8 mouse cellular contexts compared by ENCODE assay signal in the genomic region with DNA sequence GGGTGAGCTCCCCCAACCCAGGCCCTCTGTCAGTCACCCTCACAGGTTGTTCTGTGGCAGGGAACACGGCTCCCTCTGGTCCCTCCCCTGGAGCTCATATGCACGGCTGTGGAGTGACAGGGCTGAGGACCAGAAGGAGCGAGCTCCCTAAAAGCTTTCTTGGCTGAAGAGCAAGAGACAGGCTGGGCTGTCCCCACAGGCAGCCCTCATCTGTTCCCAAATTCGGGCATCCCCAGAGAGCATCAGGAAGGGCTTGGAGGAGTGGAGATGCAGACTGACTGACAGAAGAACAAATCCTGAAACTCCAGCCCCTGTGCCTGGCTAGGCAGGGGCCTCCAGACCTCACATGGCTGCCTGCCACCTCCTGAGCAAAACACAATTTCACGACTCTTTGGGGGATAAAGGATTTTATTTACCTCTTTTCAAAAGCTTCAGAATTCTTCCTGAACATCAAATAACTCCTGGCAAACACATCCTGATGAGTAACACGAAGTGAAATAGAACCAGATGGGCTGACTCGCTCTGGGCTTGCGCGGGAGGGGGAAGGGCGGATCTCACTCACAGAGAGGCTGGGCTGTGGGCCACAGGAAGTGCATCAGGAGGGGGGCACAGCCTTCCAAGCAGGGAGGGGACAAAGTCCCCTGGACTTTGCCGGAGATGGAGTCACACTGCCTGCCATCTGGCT.
A peak's percentile ranks its signal among the peaks of the same experiment; 100 is the strongest.
DNase-seq lines count a peak whose midpoint lies in the region; ATAC-seq and TF ChIP-seq lines count a peak whose summit lies in the region.

No protein-coding gene starts in this region.

- peak overlapping the region; percentile 15 for H3K4me2 ChIP-seq in forebrain, embryonic 12.5 days
- H3K4me2 ChIP-seq in heart, embryonic 14.5 days (ENCODE audit: low read length): peak overlapping the region; percentile 49
- peak overlapping the region; percentile 30; the same call in 1 of the 2 replicates for H3K4me2 ChIP-seq in kidney, postnatal 0 days (ENCODE audit: low read length)
- peak overlapping the region; percentile 40 for H3K4me2 ChIP-seq in limb, embryonic 14.5 days (replicated peaks; ENCODE audit: low read depth, low read length, severe bottlenecking)
- H3K4me2 ChIP-seq in midbrain, postnatal 0 days (ENCODE audit: low read depth, low read length, poor library complexity, severe bottlenecking): peak overlapping the region; percentile 10; the same call in 1 of the 2 replicates

- no peaks in the 10 kb centered on the region for H3K36me3 ChIP-seq in forebrain, embryonic 12.5 days (replicated peaks)
- H3K36me3 ChIP-seq in heart, embryonic 14.5 days (ENCODE audit: control insufficient read depth, insufficient read depth, low read length): no peaks in the 10 kb centered on the region
- no peaks in the 10 kb centered on the region for H3K36me3 ChIP-seq in kidney, postnatal 0 days (ENCODE audit: insufficient read depth, low read length)
- H3K36me3 ChIP-seq in limb, embryonic 14.5 days (ENCODE audit: control insufficient read depth, insufficient read depth, low read length): no peaks in the 10 kb centered on the region
- H3K36me3 ChIP-seq in midbrain, postnatal 0 days (ENCODE audit: insufficient read depth, low read length): no peaks in the 10 kb centered on the region

- TF ChIP-seq POLR2A in limb, embryonic 14.5 days (IDR thresholded peaks at IDR 0.05; ENCODE audit: borderline replicate concordance, extremely low read depth, insufficient read depth, insufficient read length): no peak

- 12% methylated on average over 11 of the region's 11 CpGs for WGBS in forebrain, embryonic 12.5 days
- WGBS in heart, embryonic 14.5 days: 15% methylated on average over 11 of the region's 11 CpGs
- 9% methylated on average over 11 of the region's 11 CpGs for WGBS in kidney, postnatal 0 days
- 6% methylated on average over 11 of the region's 11 CpGs for WGBS in limb, embryonic 14.5 days
- WGBS in midbrain, postnatal 0 days: 5% methylated on average over 11 of the region's 11 CpGs

- ATAC-seq in cerebellum, adult (ENCODE audit: insufficient number of reproducible peaks, low FRiP score, low TSS enrichment): peak; percentile 67
- peak; percentile 84 for ATAC-seq in forebrain, embryonic 12.5 days (ENCODE audit: low FRiP score)
- peak; percentile 81 for ATAC-seq in heart, embryonic 14.5 days (ENCODE audit: insufficient number of reproducible peaks, insufficient read depth, low FRiP score, low read depth)
- peak; percentile 90 for ATAC-seq in kidney, postnatal 0 days (replicated peaks; ENCODE audit: low FRiP score, low read depth)
- peak; percentile 95 for ATAC-seq in limb, embryonic 14.5 days (ENCODE audit: low FRiP score, low read depth)
- ATAC-seq in midbrain, postnatal 0 days (ENCODE audit: low FRiP score): peak; percentile 90

- H3K4me3 ChIP-seq in forebrain, embryonic 12.5 days (replicated peaks): no peak overlapping the region
- no peak overlapping the region for H3K4me3 ChIP-seq in heart, embryonic 14.5 days (ENCODE audit: control insufficient read depth in 1 of 2, insufficient read depth in 1 of 2, low read depth in 1 of 2, low read length in 2 of 2)
- no peak overlapping the region for H3K4me3 ChIP-seq in kidney, postnatal 0 days (replicated peaks; ENCODE audit: low read depth, low read length)
- H3K4me3 ChIP-seq in limb, embryonic 14.5 days (replicated peaks; ENCODE audit: low read length): 0 out of 2 replicates have a peak overlapping the region, but pooled peaks have one; percentile 10
- no peak overlapping the region for H3K4me3 ChIP-seq in midbrain, postnatal 0 days (ENCODE audit: low read depth, low read length)

- peaks cover 66% of the 10 kb centered on the region for H3K4me1 ChIP-seq in forebrain, embryonic 12.5 days
- H3K4me1 ChIP-seq in heart, embryonic 14.5 days (ENCODE audit: control insufficient read depth in 2 of 2, insufficient read depth in 2 of 2, low read length in 2 of 2): peaks cover 20 to 25% of the 10 kb centered on the region in 2 experiments
- H3K4me1 ChIP-seq in kidney, postnatal 0 days (replicated peaks; ENCODE audit: insufficient read depth, low read length): peaks cover 29% of the 10 kb centered on the region
- H3K4me1 ChIP-seq in limb, embryonic 14.5 days (ENCODE audit: control insufficient read depth, insufficient read depth, low read length): peaks cover 47% of the 10 kb centered on the region
- peaks cover 16% of the 10 kb centered on the region for H3K4me1 ChIP-seq in midbrain, postnatal 0 days (ENCODE audit: insufficient read depth, low read length)

- DNase-seq in kidney, postnatal 0 days (ENCODE audit: low spot score): peak; percentile 95
- DNase-seq in limb, embryonic 14.5 days (ENCODE audit: low spot score): peak; percentile 95
- DNase-seq in midbrain, postnatal 0 days (ENCODE audit: low spot score): peak; percentile 82
- DNase-seq in testis, postnatal 14 days (ENCODE audit: low spot score): peak; percentile 39
- DNase-seq in spleen, postnatal 14 days (ENCODE audit: low spot score in 2 of 2): no peak

- peak overlapping the region; percentile 88 for H3K27ac ChIP-seq in forebrain, embryonic 12.5 days
- peak overlapping the region; percentile 46 to 75 for H3K27ac ChIP-seq in heart, embryonic 14.5 days (replicated peaks in 1 of 2; ENCODE audit: control insufficient read depth in 1 of 2, insufficient read depth in 1 of 2, low read depth in 2 of 2, low read length in 2 of 2)
- H3K27ac ChIP-seq in kidney, postnatal 0 days: peak overlapping the region; percentile 85
- peak overlapping the region; percentile 89 for H3K27ac ChIP-seq in limb, embryonic 14.5 days (replicated peaks; ENCODE audit: low read depth, low read length)
- H3K27ac ChIP-seq in midbrain, postnatal 0 days (ENCODE audit: low read depth, low read length): peak overlapping the region; percentile 74

- no peak for TF ChIP-seq CTCF in kidney, postnatal 0 days (IDR thresholded peaks at IDR 0.05; ENCODE audit: low read depth)
- TF ChIP-seq CTCF in midbrain, postnatal 0 days (IDR thresholded peaks at IDR 0.05): no peak

- H3K27me3 ChIP-seq in forebrain, embryonic 12.5 days: peaks cover 4% of the 10 kb centered on the region; the same call in 1 of the 2 replicates
- no peaks in the 10 kb centered on the region for H3K27me3 ChIP-seq in heart, embryonic 14.5 days (ENCODE audit: control insufficient read depth, insufficient read depth, low read length)
- no peaks in the 10 kb centered on the region for H3K27me3 ChIP-seq in kidney, postnatal 0 days (ENCODE audit: insufficient read depth, low read length)
- H3K27me3 ChIP-seq in limb, embryonic 14.5 days (ENCODE audit: control insufficient read depth, insufficient read depth, low read length): no peaks in the 10 kb centered on the region
- H3K27me3 ChIP-seq in midbrain, postnatal 0 days (ENCODE audit: insufficient read depth, low read length): no peaks in the 10 kb centered on the region

- H3K9ac ChIP-seq in forebrain, embryonic 12.5 days: peak overlapping the region; percentile 5; the same call in 1 of the 2 replicates
- H3K9ac ChIP-seq in heart, embryonic 14.5 days (ENCODE audit: low read length): peak overlapping the region; percentile 45
- H3K9ac ChIP-seq in kidney, postnatal 0 days (ENCODE audit: low read depth, low read length): peak overlapping the region; percentile 47; the same call in 1 of the 2 replicates
- 0 out of 2 replicates have a peak overlapping the region, but pooled peaks have one; percentile 8 for H3K9ac ChIP-seq in limb, embryonic 14.5 days (ENCODE audit: low read depth, low read length, severe bottlenecking)
- H3K9ac ChIP-seq in midbrain, postnatal 0 days (replicated peaks; ENCODE audit: low read length, poor library complexity, severe bottlenecking): no peak overlapping the region

- no peaks in the 10 kb centered on the region for H3K9me3 ChIP-seq in forebrain, embryonic 12.5 days
- H3K9me3 ChIP-seq in heart, embryonic 14.5 days (ENCODE audit: control insufficient read depth, low read length): no peaks in the 10 kb centered on the region
- no peaks in the 10 kb centered on the region for H3K9me3 ChIP-seq in kidney, postnatal 0 days (replicated peaks; ENCODE audit: low read length)
- H3K9me3 ChIP-seq in limb, embryonic 14.5 days (ENCODE audit: control insufficient read depth, low read length): no peaks in the 10 kb centered on the region
- no peaks in the 10 kb centered on the region for H3K9me3 ChIP-seq in midbrain, postnatal 0 days (ENCODE audit: low read length)

Comparison
In these comparisons a context has a peak if more than half of its experiments do, and no peak if none do; other contexts are left out.
1. DNase-seq: peak in kidney, postnatal 0 days (single experiment), limb, embryonic 14.5 days (single experiment), midbrain, postnatal 0 days (single experiment) and testis, postnatal 14 days (single experiment); none in spleen, postnatal 14 days (0 of 2).
2. Peak in every context shown above with its lines, with median percentiles within 50 percentile points of each other: ATAC-seq, H3K27ac ChIP-seq and H3K4me2 ChIP-seq.